Mouse (Mus musculus): Measurements from ENCODE around the gene Msh6. TPM values are rescaled to one million over a fixed set of nuclear protein-coding genes. Genes with fewer than 3 reads are reported as not detected.
"Not testable (repeated sequence)": the region's sequence is repeated elsewhere in the genome, so short reads cannot be mapped to it uniquely, and the experiment has no call there.

Gene Msh6
- polyA plus RNA-seq, 1 experiment: 19.0 TPM

DNA sequence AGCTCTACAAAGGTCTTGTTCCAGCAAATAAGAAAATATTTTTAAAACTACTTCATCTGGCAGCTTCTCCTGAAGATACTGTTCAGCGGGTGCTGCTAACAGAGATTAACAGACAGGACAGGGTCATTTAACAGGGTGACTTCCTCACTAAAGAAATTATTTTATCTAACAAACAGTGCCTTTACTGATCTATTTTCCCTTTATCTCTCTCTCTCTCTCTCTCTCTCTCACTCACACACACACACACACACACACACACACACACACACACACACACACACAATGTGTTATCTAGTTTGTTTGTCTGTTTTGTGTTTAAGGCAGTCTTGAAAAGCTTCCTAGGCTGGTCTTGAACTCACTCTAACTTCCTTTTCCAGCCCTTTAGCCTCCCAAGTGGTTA lies 39.6 kb downstream of the Msh6 start:
- no peak overlapping the region for H3K27ac ChIP-seq (ENCODE audit: insufficient read depth, low read depth, low read length)
- H3K4me3 ChIP-seq (ENCODE audit: insufficient read depth, low read length): no peak overlapping the region
- H3K4me1 ChIP-seq (ENCODE audit: control insufficient read depth, insufficient read depth, low read length): peaks cover 4% of the 10 kb centered on the region
- no peak for TF ChIP-seq POLR2A (IDR thresholded peaks at IDR 0.05; ENCODE audit: borderline replicate concordance, low read depth, low read length)
- no peak for TF ChIP-seq CTCF (IDR thresholded peaks at IDR 0.05; ENCODE audit: low read depth, low read length)

DNA sequence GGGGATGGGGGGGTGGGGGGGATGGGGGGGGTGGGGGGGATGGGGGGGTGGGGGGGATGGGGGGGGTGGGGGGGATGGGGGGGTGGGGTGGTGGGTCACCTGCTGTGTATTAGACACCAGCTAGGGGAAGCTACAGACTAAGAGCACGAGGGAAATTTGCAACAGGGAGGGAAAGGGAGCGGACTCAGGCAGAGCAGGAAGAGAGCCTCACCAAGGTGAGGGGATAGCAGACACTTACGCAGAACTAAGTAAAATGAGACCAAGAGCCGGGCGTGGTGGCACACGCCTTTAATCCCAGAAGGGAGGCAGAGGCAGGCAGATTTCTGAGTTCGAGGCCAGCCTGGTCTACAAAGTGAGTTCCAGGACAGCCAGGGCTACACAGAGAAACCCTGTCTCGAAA lies 41.2 kb downstream of the Msh6 start:
- not testable (repeated sequence) for H3K27ac ChIP-seq (ENCODE audit: insufficient read depth, low read depth, low read length); H3K4me3 ChIP-seq (ENCODE audit: insufficient read depth, low read length); H3K4me1 ChIP-seq (ENCODE audit: control insufficient read depth, insufficient read depth, low read length)

- TF ChIP-seq CTCF (IDR thresholded peaks at IDR 0.05; ENCODE audit: low read depth, low read length): no peak
- TF ChIP-seq POLR2A (IDR thresholded peaks at IDR 0.05; ENCODE audit: borderline replicate concordance, low read depth, low read length): no peak
These were observed 49.1 kb downstream of the Msh6 start for GRCm38 (mm10) chr17:88023924-88024323.

DNA sequence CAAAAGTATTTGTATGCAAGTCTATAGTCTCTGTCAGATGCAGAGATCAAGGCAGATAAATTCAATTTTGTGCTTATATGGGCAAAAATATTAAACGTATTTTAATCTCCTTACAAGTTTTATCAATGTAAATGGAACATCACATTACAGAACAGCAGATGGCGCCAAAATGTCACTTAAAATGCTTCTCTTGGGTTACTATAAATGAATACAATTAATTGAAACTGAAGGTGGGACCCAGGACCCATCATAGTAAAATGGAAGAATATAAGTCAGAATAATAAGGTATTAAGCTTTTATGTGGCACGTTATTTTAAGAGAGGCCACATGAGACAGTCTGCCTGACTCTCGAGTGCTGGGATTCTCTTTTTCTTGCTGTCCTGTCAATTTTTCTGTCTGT lies 50.4 kb downstream of the Msh6 start:
- Histone ChIP-seq H3K27ac (ENCODE audit: insufficient read depth, low read depth, low read length) (no peak overlapping the region), H3K4me1 (ENCODE audit: control insufficient read depth, insufficient read depth, low read length) (peaks cover 3% of the 10 kb centered on the region; the same call in 1 of the 2 replicates), H3K4me3 (ENCODE audit: insufficient read depth, low read length) (no peak overlapping the region)
- TF ChIP-seq CTCF (IDR thresholded peaks at IDR 0.05; ENCODE audit: low read depth, low read length) (no peak), POLR2A (IDR thresholded peaks at IDR 0.05; ENCODE audit: borderline replicate concordance, low read depth, low read length) (no peak)

More at GRCm38 (mm10) chr17:88023924-88024323, 49.1 kb downstream of the Msh6 start:
- Histone ChIP-seq H3K27ac (ENCODE audit: insufficient read depth, low read depth, low read length) (no peak overlapping the region), H3K4me1 (ENCODE audit: control insufficient read depth, insufficient read depth, low read length) (peaks cover 4% of the 10 kb centered on the region), H3K4me3 (ENCODE audit: insufficient read depth, low read length) (no peak overlapping the region)

GRCm38 (mm10) chr17:88029194-88029970 lies 54.5 kb downstream of the Msh6 start:
- H3K27ac ChIP-seq (ENCODE audit: insufficient read depth, low read depth, low read length): no peak overlapping the region
- H3K4me3 ChIP-seq (ENCODE audit: insufficient read depth, low read length): no peak overlapping the region
- no peak for TF ChIP-seq POLR2A (IDR thresholded peaks at IDR 0.05; ENCODE audit: borderline replicate concordance, low read depth, low read length)
- no peak for TF ChIP-seq CTCF (IDR thresholded peaks at IDR 0.05; ENCODE audit: low read depth, low read length)
- peaks cover 6% of the 10 kb centered on the region; the same call in 1 of the 2 replicates for H3K4me1 ChIP-seq (ENCODE audit: control insufficient read depth, insufficient read depth, low read length)

DNA sequence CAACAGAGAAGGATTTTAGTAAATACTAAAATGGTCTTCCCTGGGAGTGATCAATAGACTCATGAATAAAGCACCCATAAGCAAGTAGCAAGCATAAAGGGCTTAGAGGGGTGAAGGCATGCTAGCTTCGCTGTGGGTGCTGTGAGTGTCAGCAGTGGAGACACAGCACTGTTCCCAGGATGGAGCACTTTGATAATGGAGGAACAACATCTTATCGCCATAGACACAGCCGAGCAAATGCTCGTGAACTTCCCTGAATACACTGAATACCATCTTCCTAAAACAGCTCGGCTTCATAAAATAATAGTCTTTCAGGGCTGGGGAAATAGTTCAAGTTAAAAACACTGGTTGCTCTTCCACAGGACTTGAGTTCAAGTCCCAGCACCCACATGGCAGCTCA lies 56.9 kb downstream of the Msh6 start:
- Histone ChIP-seq H3K4me3 (ENCODE audit: insufficient read depth, low read length) (no peak overlapping the region), H3K4me1 (ENCODE audit: control insufficient read depth, insufficient read depth, low read length) (peaks cover 6% of the 10 kb centered on the region; the same call in 1 of the 2 replicates), H3K27ac (ENCODE audit: insufficient read depth, low read depth, low read length) (no peak overlapping the region)
- TF ChIP-seq CTCF (IDR thresholded peaks at IDR 0.05; ENCODE audit: low read depth, low read length) (no peak), POLR2A (IDR thresholded peaks at IDR 0.05; ENCODE audit: borderline replicate concordance, low read depth, low read length) (no peak)

DNA sequence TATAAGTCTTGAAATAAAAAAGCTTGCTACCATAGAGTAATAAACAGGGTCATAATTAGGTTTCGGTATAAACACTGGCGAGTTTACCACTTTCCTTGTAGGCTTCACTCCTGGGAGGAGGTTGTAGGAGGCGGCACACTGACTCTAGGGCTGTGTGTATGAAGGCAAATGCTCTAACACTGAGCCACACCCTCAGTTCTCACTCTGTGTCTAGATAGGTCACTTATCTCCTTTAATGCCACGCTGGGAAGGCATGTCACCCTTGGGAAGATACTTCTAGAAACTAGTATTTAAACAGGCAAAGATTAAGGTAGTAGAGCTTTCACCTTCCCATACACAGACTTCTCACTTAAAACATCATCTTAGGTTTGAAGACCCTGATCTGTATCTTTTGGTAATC lies 59.6 kb downstream of the Msh6 start:
- no peak for TF ChIP-seq CTCF (IDR thresholded peaks at IDR 0.05; ENCODE audit: low read depth, low read length)
- TF ChIP-seq POLR2A (IDR thresholded peaks at IDR 0.05; ENCODE audit: borderline replicate concordance, low read depth, low read length): no peak
- Histone ChIP-seq H3K27ac (ENCODE audit: insufficient read depth, low read depth, low read length) (no peak overlapping the region), H3K4me3 (ENCODE audit: insufficient read depth, low read length) (no peak overlapping the region), H3K4me1 (ENCODE audit: control insufficient read depth, insufficient read depth, low read length) (peaks cover 6% of the 10 kb centered on the region; the same call in 1 of the 2 replicates)

Other genes with a start within 250 kb of the Msh6 start
- 0.55 and 0.83 TPM in 2 replicates for gene Kcnk12, start 177.1 kb upstream of the Msh6 start, polyA plus RNA-seq (2012; ENCODE audit: insufficient read depth, insufficient read length, missing spikeins)
- gene Rpl36-ps4, start 54.1 kb upstream of the Msh6 start, polyA plus RNA-seq (2012; ENCODE audit: insufficient read depth, insufficient read length, missing spikeins): not detected in 2 replicates
- gene Fbxo11, start 90.2 kb downstream of the Msh6 start, polyA plus RNA-seq (2012; ENCODE audit: insufficient read depth, insufficient read length, missing spikeins): 76.1 and 82.9 TPM in 2 replicates

All from bone marrow macrophage, adult 2 months (primary cell).